Mouse (Mus musculus) hematopoietic stem cell, adult 5-6 weeks (primary cell): ENCODE results near the gene Cd302. TPM values are rescaled to one million over a fixed set of nuclear protein-coding genes. Genes with fewer than 3 reads are reported as not detected.

ENCODE experiments used
- ATAC-seq, 2 experiments: fragments of 125-278 bp in 1 of 2; replicated peaks in 1 of 2; 2 replicates each; pipeline ENCODE4 v1.8.0; 2016 to 2017; ENCODE audit warnings: inconsistent platforms in 2 of 2, mild to moderate bottlenecking in 2 of 2, moderate number of reproducible peaks in 2 of 2, low read depth in 1 of 2, moderate TSS enrichment in 1 of 2; ENCODE audit not compliant: low FRiP score in 2 of 2, poor library complexity in 2 of 2, severe bottlenecking in 2 of 2, insufficient read depth in 1 of 2, low TSS enrichment in 1 of 2
- total RNA-seq: library from RNA; stranded (forward); fragments of 172-1452, 232-1000 nt; gene quantifications from 2 replicates; pipeline ENCODE4 v1.2.3, GENCODE M21; 2017

Cd302 gene
- total RNA-seq, 1 experiment from 2014 or later, result 1.7 TPM

DNA sequence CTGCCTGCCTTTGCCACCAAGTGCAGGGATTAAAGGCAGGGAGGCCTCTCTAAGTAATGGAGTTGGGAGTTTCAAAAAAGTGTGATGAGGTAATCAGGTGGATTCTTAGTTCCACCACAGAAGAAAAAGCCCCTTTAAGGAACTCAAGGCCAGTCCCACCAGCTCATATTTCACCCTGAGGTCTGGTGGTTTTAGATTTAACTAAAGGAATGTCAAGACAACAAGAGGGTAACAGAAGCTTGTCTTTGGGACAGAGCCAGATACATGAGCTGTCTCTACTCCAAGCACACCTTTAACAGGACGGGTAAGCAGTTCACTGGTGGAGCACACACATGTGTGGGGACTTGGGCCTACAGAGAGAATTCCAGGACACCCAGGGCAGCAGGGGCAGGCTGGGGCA is 16.7 kb downstream of the Cd302 start:
- ATAC-seq, result 0 out of 4 replicates have a peak, but pooled peaks of 1 of the 2 experiments have one; percentile 12

DNA sequence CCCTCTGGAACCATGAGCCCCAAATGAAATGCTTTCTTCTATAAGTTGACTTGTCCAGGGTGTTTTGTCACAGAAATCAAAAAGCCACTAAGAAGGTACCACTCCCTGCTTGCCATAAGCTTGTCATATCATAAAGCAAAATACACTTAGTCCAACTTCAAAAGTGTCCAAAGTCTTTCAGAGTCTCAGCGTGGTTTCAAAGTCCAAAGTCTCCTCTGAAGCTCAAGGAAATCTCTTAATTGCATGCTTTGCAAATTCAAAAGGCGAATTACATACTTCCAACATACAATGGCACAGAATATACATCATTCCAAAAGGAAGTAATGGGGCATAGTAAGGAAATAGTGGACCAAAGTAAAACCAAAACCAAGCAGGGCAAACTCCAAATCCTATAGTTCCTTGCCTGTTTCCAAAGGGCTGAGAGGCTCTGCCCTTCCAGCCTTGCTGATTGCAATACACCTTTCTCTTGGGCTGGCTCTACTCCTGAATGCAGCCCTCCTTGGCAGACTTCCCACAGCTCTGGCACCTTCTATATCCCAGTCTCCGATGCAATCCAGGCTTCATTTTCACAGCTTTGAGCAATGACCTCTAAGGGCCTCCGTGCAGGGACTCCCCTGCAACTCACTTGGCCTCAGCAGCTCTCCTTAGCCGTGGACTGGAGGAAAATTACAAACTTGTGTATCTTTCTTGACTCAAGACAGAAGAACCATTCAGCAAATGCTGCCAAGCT is 23.5 kb downstream of the Cd302 start:
- ATAC-seq, result no peak

DNA sequence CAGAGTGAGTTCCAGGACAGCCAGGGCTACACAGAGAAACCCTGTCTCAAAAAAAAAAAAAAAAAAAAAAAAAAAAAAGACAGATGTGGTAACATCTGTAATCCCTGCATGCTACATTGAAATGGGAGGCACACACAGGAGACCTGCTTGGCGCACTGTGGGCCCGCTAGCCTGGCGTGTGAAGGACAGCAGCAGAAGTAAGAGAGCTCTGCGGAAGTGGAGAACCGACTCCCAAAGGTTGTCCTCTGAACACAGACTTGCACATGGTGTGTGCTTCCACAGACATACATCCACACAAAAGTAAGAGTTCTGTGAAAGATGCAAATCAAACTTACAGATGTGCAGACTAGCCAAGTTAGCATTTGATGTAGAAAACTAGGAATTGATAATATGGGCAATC is 25.1 kb downstream of the Cd302 start:
- no peak for ATAC-seq

DNA sequence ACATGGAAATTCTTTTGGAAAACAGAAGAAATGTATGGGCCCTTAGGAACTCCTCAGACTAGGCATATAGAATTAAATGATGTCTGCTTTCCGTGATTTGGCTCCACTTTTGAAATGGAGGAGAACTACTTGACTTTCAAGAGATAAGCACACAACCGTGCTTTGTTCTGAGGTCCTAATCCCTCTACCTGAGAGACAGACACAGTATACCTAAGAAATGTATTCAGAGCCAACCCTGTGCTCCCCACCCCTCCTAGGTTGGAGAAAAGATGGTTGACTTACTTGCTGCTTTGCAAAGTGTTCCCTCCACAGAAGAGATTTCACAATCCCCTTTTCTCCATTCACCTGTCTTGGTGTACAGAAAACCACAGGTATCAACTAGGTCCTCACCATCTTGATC is 27.5 kb downstream of the Cd302 start:
- no peak for ATAC-seq

DNA sequence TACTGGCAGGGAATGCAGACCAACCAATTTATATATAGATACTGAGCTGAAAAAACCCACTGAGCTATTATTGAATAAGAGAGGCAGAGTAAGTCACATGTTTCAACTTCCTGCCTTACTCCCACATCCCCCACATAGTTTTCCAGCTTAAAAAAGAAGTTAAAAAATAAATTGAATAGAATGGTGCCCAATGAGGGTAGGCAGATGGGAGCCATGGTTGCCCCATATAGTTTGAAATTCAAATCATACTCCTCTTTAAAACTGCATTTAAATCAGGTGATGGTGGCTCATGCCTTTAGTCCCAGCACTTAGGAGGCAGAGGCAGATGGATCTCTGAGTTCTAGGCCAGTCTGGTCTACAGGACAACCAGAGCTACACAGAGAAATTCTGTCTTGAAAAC is 30.8 kb downstream of the Cd302 start:
- ATAC-seq, result no peak

DNA sequence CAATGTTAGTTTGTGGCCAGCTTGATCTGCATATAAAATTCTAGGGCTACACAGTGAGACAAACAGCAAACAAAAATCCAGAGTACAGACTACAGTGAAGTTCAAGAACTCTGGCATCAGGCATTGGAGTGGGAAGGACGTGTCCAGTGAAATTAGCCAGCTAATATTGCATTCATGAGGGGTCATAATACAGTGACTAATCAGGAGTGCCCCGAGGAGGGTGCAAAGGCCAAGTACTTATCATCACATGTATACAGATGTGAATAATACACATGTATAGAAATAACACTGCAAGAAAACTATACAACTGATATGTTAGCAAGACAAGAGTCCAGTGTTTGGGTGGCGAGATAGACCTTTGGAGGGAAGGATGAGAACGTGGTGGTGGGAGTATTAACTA is 31.5 kb downstream of the Cd302 start:
- ATAC-seq, result no peak

DNA sequence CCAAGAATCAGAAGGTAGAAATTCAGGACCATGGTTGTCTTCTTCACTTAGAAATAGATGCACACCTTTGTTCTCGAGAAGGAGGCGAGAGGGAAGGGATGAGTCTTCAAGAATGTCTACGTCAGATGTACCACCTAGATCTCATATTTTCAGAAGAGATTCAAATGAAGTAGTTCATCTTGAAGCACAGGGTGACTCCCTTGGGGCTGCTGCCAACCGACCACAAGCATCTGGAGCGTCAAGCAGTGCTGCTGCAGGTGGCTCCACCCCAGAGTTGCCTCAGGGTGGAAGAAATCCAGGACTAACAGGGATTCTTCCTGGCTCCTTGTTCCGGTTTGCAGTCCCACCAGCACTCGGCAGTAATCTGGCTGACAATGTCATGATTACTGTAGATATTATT is 49.8 kb downstream of the Cd302 start:
- ATAC-seq, result no peak

DNA sequence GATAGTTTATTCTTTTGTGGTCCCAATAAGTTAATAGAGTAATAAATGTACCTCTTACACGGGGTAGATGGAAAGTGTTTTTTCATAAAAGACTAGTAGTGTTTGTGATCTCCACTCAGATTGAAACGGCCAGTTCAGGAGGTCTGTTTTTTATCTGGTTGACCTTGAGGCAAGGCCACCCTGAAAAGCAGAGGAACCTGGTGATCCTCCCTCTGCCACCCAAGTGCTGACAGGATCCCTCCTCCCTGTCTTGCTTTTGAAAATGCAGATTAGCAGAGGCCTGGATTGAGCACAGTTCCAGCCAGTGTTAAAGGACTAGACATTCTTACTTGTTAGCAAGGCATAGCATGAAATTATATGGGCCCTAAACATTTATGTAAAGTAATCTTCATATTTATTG is 51.1 kb downstream of the Cd302 start:
- ATAC-seq, result no peak

DNA sequence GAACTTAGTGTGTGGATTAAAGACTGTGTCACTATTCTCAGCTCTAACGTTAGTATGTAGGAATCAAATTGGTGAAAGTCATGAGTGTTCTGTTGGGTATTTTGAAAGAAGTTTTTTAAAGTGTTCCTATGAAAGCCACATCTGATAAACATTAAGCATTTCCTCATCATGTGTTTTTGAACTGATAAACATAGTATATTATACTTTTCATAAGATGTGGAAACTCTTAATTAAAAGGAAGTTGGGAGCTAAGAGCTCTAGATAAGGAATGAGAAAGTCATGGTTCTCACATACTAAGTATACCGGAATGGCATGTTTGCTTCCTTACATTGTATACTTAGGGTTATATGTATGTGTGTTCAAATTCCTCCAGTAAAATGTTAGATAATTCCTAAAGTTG is 53.9 kb downstream of the Cd302 start:
- ATAC-seq, result no peak

DNA sequence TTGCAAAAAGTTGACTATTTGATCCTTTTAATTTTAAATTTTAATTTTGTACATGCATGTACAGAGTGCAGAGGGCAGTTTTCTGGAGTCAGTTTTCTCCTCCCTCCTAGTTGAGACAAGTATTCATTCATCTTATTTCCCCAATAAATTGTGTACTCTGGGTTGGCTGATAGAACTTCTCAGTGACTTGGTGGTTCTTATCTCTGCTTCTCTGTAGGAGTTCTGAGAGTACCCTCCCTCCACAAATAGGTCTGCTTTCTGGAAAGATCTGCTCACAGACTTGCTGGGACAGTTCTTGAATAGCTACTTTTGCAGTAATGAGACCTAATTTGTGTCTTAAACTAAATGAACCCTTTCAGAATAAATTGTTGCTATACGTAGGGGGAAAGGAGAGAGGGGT is 55.8 kb downstream of the Cd302 start:
- ATAC-seq, result no peak

DNA sequence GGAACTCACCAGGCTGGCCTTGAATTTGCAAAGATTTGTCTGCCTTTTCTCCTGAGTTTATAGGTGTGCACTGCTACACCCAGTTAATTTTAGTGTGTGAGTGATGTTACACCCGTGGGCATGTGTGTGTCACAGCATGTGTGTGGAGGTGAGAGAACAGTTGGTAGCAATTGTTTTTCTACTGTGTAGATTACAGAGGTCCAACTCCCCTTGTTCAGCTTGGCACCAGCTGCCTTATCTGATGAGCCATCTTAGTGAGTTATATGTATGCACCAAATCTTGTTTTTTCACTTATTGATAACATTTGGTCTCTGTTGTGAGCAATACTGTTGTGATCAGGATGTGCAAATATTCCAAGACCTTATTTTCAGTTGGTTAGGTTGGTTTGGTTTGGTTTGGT is 60.8 kb downstream of the Cd302 start:
- ATAC-seq, result no peak

DNA sequence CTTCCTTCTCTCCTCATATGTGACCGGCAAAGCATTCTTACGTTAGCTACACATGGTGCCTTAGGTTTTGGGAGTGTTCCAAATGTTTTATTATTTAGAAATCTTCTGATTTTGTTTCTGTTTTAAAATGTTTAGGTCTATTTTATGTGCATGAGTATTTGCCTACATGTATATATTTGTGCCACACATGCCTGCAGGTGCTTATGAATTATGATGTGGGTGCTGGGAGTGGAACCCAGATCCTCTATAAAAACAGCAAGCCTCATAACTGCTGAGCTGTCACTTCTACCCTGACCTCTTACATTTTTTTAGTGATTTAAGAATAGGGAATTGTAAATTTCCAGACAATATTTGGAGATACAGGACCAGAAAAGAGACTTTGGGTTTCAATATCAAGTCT is 62.3 kb downstream of the Cd302 start:
- ATAC-seq, result no peak

DNA sequence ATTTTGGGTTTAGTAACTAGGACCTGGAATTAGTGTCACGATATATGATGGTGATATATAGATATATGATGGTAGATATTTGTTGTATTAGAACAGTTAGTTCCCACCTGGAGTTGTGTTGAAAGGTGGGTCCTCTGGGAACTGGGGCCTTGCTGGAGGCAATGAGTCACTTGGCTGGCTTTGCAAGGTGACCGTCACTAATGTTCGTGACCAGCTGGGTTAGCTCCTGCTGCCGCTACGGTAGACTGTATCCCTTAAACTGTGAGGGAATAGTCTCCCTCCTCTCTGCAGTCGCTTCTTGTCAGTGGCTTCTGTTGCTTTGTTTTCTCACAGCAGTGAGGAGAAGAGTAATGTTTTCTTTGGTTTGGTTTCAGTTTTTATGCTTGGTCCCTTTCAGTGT is 63.1 kb downstream of the Cd302 start:
- no peak for ATAC-seq

DNA sequence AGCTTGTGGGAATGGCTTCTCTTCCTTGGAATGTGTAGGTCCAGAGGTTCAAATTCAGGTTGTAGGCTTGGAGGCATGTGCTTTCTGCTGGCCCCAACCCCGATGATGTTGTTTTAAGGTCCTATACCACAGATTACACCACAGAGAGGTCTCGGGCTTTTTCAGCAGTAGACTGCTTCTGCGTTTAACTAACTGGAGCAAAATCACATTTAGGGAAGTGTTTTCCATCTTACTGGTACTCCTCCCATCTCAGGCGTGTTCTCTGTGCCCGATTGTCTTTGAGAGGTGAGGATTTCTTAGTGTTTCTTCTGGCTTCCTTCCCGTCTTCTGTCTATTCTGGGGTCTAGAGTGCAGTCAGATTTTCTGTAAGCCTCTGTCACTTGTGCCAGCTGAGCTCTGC is 66.7 kb downstream of the Cd302 start:
- peak in 1 of 2 experiments; percentile 32; a peak in 1 of 4 replicates for ATAC-seq

DNA sequence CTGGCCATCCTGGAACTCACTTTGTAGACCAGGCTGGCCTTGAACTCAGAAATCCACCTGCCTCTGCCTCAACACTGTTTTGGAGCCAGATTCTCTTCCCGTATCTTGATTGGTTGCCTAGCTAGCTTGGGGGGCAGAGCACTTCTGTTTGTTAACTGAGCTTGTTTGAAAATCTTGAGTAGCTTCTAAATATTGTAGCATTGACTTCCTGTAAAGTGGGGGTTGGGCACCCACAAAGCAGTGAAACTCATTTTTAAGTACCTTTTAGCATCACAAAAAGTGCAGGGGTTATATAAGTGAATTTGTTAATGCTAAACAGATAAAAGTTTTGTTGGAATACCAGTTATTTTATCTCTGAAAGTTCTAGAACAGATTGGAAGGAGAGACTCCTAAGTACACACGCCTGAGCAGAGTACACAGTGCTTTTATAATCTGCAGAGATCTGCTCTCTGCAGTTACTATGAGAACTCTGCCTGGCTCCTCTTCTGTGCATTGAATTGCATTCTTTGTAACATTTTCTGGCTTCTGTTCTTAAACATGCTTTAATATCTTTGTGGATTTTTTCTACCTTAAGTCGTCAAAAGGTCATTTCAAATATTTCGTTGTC is 67.6 kb downstream of the Cd302 start:
- no peak for ATAC-seq

DNA sequence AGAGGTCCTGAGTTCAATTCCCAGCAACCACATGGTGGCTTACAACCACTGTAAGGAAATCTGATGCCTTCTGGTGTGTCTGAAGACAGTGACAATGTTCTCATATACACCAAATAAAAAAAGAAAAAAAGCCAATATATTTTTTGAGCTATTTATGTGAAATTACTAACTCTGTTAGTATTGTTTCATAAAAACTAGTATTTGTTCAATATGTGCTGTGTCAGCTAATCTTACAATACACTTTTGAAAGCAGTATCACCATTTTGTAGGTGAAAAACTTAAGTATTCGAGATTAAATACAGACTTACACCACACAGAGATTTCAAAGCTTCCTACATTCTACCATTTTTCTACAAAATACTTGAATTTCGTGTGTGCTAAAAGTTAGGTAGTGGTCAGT is 69.6 kb downstream of the Cd302 start:
- no peak for ATAC-seq

DNA sequence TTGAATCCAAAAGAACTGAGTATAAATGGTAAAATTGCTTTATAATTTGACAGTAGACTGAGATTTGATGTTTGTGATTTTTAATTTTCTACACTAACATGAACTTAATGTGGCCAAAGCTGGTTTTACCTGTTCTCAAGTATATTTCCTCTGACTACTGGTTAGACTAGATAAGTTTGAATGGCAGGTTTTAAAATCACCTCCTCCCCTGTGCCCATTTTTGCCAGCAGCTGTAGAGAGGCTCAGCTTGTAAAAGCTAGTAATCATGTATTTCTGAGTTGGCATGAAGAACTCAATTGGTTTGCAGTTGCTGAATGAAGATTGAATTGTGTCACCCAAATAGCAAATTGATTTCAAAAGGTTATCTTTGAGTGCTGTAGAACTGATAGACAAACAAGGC is 71.8 kb downstream of the Cd302 start:
- ATAC-seq, result no peak

DNA sequence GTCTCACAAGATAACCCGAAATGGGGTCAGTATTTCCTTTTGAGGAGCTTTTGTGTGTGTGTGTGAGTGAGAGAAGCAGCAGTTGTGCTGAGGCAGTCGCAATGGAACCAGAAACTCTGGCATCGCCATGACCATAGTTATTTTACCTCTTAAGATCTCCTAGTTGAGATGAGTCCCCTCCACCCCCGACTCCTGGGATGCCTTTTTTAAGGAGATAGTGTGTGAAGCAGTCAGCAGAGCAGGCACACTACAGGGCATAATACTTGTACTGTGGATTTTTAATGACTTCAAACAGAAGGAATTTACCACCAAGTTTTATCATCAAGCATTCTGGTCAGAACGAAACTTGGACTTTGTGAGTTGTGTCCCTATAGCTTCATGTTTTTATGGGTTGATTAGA is 73.5 kb downstream of the Cd302 start:
- ATAC-seq, result no peak
